Mouse (Mus musculus): ENCODE results near the gene Trpm3. TPM values are rescaled to one million over a fixed set of nuclear protein-coding genes. Genes with fewer than 3 reads are reported as not detected.
A peak's percentile ranks its signal among the peaks of the same experiment; 100 is the strongest.

The Trpm3 gene
- polyA plus RNA-seq, 1 experiment from 2014 or later = 39.8 TPM

- no peak overlapping the region for H3K4me2 ChIP-seq (ENCODE audit: low read length)
- ATAC-seq = no peak
- no peak overlapping the region for H3K27ac ChIP-seq (ENCODE audit: low read depth, low read length)
- H3K36me3 ChIP-seq (ENCODE audit: control insufficient read depth, insufficient read depth, low read length) = no peaks in the 10 kb centered on the region
- no peak overlapping the region for H3K9ac ChIP-seq (ENCODE audit: low read depth, low read length)
- no peaks in the 10 kb centered on the region for H3K27me3 ChIP-seq (replicated peaks; ENCODE audit: control insufficient read depth, insufficient read depth, low read length)
- H3K4me1 ChIP-seq (ENCODE audit: control insufficient read depth, insufficient read depth, low read depth, low read length) = no peaks in the 10 kb centered on the region
- no peak overlapping the region for H3K4me3 ChIP-seq (ENCODE audit: low read length)
- H3K9me3 ChIP-seq (ENCODE audit: control insufficient read depth, low read length) = no peaks in the 10 kb centered on the region
These were observed 904.9 kb downstream of the Trpm3 start for GRCm38 (mm10) chr19:23043699-23044098.

MicroRNAs within 50 kb of the gene (microRNA counts, 519-probe panel; counts per million panel counts)
- microRNA mmu-miR-204 = 3,820 counts per million, percentile 95 among the panel's probes with 10 or more counts

Small RNA genes lying within 50 kb of the gene (microRNA-seq; reads per million reads assigned to microRNA genes)
- 3,298 reads per million, percentile 87 among the genes with 10 or more reads in this experiment for gene Mir204
